Mouse (Mus musculus): ENCODE measurements around the gene Papss1. TPM values are rescaled to one million over a fixed set of nuclear protein-coding genes. Genes with fewer than 3 reads are reported as not detected.

Gene Papss1
- polyA plus RNA-seq, 1 experiment from 2014 or later: 117 TPM

DNA sequence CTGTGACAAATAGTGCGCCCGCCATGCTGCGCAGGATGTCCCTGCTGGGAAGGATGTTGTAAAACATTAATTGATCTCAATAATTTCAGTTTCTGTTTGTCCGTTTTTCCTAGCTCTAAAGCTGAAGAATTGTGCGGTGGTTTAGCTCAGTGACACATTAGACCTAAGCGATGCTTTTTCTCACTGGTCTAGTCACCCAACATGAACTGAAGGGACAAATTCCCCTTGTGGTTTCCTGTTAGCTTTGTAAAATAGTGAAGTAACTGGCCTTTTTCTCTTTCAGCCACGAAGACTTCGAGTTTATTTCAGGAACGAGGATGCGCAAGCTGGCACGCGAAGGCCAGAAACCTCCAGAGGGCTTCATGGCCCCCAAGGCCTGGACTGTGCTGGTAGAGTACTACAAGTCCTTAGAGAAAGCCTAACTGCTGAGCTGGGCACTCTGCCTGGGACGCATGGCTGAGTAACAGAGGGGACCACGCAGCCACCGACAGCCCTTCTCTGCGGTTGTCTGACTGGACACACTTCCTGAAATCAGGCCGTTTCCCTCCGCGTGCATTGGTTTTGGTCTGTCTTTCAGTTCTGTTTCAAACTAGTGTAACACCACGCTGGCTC, 78.2 kb downstream of the Papss1 start:
- H3K27ac ChIP-seq: no peak overlapping the region
- no peaks in the 10 kb centered on the region for H3K36me3 ChIP-seq (replicated peaks)
- H3K27me3 ChIP-seq (replicated peaks): no peaks in the 10 kb centered on the region
- no peaks in the 10 kb centered on the region for H3K9me3 ChIP-seq
- H3K4me3 ChIP-seq: no peak overlapping the region
- H3K4me1 ChIP-seq: peaks cover 4% of the 10 kb centered on the region
- 90% methylated on average over 20 of the region's 20 CpGs for WGBS
- H3K4me2 ChIP-seq: no peak overlapping the region
- ATAC-seq (replicated peaks): no peak
- no peak overlapping the region for H3K9ac ChIP-seq

DNA sequence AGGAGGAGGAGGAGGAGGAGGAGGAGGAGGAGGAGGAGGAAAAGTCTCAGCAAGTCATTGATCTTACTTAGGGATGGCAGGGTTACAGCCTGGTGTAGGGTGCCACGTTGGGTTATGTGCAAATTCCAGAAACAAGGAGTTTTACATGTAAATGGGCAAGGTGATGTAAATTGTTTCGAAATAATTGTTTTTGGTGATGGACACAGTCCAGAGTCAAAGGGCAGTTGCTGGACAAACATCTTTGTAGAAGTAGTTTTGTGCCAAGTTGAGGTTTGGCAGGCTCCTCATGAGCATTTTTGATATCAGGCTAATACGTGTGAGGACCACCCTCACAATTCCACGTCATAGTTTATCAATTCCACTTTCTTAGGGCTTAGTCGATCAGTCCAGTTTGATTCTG, 80.6 kb downstream of the Papss1 start:
- H3K27ac ChIP-seq: no peak overlapping the region
- no peaks in the 10 kb centered on the region for H3K27me3 ChIP-seq (replicated peaks)
- WGBS: 94% methylated on average over 5 of the region's 5 CpGs
- H3K4me3 ChIP-seq: no peak overlapping the region
- no peaks in the 10 kb centered on the region for H3K9me3 ChIP-seq
- ATAC-seq (replicated peaks): no peak
- H3K4me1 ChIP-seq: no peaks in the 10 kb centered on the region
- no peaks in the 10 kb centered on the region for H3K36me3 ChIP-seq (replicated peaks)
- no peak overlapping the region for H3K9ac ChIP-seq
- H3K4me2 ChIP-seq: no peak overlapping the region

DNA sequence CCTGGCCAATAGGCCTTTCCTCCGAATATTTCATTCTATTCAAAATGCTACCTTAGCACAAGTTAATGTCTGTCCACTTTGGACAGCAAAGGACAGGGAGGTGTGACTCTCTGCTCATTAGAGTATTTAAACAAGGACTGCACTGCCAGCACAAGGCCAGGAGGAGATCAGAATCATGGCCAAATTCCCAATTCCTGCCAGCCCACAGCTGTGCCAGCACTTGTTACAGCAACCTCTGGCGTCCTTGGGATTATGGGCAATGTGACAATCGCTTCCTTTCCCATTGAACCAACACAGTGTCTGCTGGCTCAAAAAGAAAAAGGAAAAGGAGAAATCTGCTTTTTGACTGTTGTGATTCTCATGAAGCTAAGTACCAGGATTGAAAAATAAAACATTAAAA, 89.8 kb downstream of the Papss1 start:
- Histone ChIP-seq H3K9me3 (no peaks in the 10 kb centered on the region), H3K4me1 (no peaks in the 10 kb centered on the region), H3K27me3 (replicated peaks) (no peaks in the 10 kb centered on the region), H3K36me3 (replicated peaks) (no peaks in the 10 kb centered on the region), H3K4me2 (no peak overlapping the region), H3K4me3 (no peak overlapping the region), H3K27ac (no peak overlapping the region), H3K9ac (no peak overlapping the region)
- no peak for ATAC-seq (replicated peaks)
- WGBS: 89% methylated on average over 3 of the region's 3 CpGs

DNA sequence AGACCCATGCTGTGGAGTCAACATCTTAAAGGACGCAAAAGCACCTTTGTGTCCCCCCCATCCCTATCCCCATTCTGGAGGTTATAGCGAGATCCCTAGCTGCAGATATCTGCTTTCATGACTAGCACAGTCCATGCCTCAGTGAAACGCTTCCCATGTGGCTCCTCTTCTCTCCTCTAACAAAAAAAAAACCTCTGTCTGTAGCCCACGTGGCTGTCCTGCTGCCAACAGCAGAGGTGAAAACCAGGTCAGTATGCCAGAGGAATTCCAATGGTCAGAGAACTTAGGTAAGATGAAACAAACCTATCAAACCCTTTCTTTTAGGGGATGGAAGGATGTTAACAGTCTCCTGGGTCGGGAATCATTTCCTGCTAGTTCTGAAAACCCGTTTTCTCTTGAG, 91.5 kb downstream of the Papss1 start:
- H3K4me1 ChIP-seq: no peaks in the 10 kb centered on the region
- no peak for ATAC-seq (replicated peaks)
- no peak overlapping the region for H3K27ac ChIP-seq
- no peaks in the 10 kb centered on the region for H3K36me3 ChIP-seq (replicated peaks)
- WGBS: 78% methylated on average over 6 of the region's 6 CpGs
- no peak overlapping the region for H3K4me2 ChIP-seq
- no peaks in the 10 kb centered on the region for H3K27me3 ChIP-seq (replicated peaks)
- no peak overlapping the region for H3K4me3 ChIP-seq
- no peak overlapping the region for H3K9ac ChIP-seq
- no peaks in the 10 kb centered on the region for H3K9me3 ChIP-seq

DNA sequence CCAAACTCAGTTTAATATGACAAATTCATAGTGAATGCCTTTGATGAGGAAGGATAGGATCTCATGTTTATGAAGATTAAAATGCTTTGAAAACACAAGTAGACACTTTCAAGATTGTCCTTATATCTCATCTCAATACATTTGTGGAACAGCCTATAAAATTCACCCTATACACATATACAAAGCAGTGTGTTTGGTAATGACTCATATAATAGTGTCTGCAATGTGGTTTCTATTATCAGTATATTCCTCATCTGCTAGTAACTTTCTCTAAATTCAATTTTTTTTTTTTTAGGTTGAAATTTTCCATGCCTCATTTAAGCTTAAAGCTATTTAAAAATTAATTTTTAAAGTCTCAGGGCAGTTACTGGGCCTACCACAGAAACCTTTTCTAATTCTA, 95.6 kb downstream of the Papss1 start:
- Histone ChIP-seq H3K4me3 (no peak overlapping the region), H3K9ac (no peak overlapping the region), H3K4me2 (no peak overlapping the region), H3K9me3 (no peaks in the 10 kb centered on the region), H3K36me3 (replicated peaks) (no peaks in the 10 kb centered on the region), H3K27me3 (replicated peaks) (no peaks in the 10 kb centered on the region), H3K4me1 (no peaks in the 10 kb centered on the region), H3K27ac (no peak overlapping the region)
- no peak for ATAC-seq (replicated peaks)

DNA sequence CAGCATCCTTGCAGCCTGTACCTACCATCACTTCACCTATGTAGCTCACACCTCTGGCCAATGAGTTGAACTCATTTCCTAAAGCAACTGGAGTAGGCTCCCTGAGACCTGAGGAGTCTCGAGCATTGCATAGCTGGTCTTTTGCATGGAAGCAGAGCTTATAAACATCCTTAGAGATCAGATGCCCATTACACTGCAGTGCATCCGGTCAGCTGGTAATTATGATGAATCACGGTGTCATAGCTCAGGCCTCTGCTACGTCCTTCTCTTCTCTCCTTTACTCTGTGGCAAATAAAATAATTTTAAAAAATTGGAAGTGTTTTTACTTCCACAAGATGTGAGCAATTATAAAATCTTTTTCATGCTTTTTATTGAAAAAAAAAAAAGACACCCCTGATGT, 96.1 kb downstream of the Papss1 start:
- Histone ChIP-seq H3K4me3 (no peak overlapping the region), H3K4me2 (no peak overlapping the region), H3K9ac (no peak overlapping the region), H3K27ac (no peak overlapping the region), H3K36me3 (replicated peaks) (no peaks in the 10 kb centered on the region), H3K4me1 (no peaks in the 10 kb centered on the region), H3K27me3 (replicated peaks) (no peaks in the 10 kb centered on the region), H3K9me3 (no peaks in the 10 kb centered on the region)
- ATAC-seq (replicated peaks): no peak
- 92% methylated on average over 4 of the region's 4 CpGs for WGBS

DNA sequence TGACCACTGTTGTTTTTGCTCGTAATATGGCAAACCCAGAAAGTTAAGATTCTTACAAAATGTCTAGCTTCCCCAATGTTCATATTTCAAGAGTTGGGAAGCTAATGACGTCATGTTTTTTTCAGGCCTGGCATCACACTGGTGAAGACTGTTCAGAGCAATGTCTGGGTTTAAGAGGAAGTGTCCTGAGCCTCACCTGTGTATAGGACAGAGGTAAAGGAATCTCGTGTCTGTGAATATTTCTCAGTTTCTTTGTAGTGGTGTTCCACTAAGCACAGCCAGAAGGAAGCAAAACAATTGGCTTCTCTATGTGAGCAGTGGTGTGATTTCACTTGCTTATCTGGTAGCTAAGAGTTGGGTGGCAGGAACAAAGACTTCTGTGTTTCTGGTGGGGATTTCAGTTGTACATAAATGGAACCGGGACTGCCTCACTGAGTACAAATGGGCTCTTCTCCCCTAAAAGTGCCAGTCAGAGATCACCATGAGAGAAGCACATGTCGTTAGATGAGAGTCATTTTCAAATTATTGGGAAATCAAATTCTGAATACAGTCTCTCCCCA, 98.1 kb downstream of the Papss1 start:
- Histone ChIP-seq H3K27ac (no peak overlapping the region), H3K9ac (no peak overlapping the region), H3K9me3 (no peaks in the 10 kb centered on the region), H3K4me3 (no peak overlapping the region), H3K4me1 (no peaks in the 10 kb centered on the region), H3K27me3 (replicated peaks) (no peaks in the 10 kb centered on the region), H3K36me3 (replicated peaks) (no peaks in the 10 kb centered on the region), H3K4me2 (no peak overlapping the region)
- ATAC-seq (replicated peaks): no peak
- WGBS: 81% methylated on average over 5 of the region's 5 CpGs

DNA sequence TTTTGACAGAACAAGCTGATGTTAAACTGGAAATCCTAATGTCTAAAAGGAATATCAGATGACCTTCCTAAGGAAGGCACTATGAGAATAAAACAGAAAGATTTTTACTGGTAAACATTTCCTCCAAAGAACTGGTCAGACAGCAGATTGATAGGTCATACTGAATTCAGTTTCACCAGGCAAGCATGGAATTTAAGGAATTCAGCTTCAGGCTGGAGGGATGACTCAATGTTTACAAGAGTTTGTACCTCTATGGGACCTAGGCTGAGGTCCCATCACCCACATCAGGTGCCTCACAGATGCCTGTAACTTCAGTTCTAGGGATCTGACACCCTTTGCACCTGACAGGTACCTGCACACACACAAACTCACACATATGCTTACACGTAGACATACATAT, 105.3 kb downstream of the Papss1 start:
- WGBS: 82% methylated on average over 1 of the region's 1 CpGs
- no peak for ATAC-seq (replicated peaks)
- no peaks in the 10 kb centered on the region for H3K36me3 ChIP-seq (replicated peaks)
- no peak overlapping the region for H3K9ac ChIP-seq
- H3K4me2 ChIP-seq: no peak overlapping the region
- H3K27me3 ChIP-seq (replicated peaks): no peaks in the 10 kb centered on the region
- H3K9me3 ChIP-seq: no peaks in the 10 kb centered on the region
- no peak overlapping the region for H3K27ac ChIP-seq
- H3K4me3 ChIP-seq: no peak overlapping the region
- H3K4me1 ChIP-seq: no peaks in the 10 kb centered on the region

DNA sequence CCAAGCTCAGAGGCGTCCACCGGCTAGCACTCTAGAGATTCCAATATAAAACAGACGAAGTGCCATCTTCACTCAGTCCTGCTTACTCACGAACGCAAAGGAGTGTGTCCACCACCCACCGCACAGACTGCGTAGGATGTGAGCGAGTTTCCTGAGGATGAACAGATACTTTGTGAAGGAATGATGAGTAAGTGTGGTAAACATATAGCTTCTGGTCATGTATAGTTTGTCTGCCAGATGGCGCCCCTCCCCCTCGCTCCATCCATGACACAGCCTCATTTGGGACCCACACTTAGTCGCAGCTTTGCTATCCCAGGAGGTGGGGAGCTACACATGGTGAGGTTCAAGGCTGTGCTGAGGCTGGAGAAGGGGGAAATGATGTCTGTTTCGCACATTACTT, 121.5 kb downstream of the Papss1 start:
- H3K4me2 ChIP-seq: no peak overlapping the region
- no peak overlapping the region for H3K27ac ChIP-seq
- no peak for ATAC-seq (replicated peaks)
- 87% methylated on average over 12 of the region's 12 CpGs for WGBS
- H3K27me3 ChIP-seq (replicated peaks): no peaks in the 10 kb centered on the region
- H3K4me3 ChIP-seq: no peak overlapping the region
- H3K36me3 ChIP-seq (replicated peaks): no peaks in the 10 kb centered on the region
- H3K9me3 ChIP-seq: no peaks in the 10 kb centered on the region
- H3K9ac ChIP-seq: no peak overlapping the region
- H3K4me1 ChIP-seq: no peaks in the 10 kb centered on the region

DNA sequence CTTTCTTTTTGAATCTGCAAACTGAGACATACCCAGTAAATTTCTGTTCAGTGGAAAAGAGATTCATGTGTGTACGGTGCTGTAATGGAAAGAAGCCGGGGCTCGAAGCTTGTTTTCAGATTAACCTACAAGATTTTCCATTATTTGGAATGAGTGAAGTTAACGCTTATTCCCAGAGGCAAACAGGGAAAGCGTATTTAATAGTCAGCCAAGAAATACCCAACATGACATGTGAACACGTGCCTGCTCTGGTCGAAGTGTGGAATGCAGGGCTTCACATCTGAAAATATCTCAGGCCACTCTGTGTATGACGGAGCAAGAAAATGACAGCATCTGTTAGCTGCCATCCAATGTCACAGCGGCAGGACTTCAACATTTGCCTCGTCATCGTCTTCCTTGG, 125.4 kb downstream of the Papss1 start:
- Histone ChIP-seq H3K4me2 (no peak overlapping the region), H3K27me3 (replicated peaks) (no peaks in the 10 kb centered on the region), H3K27ac (no peak overlapping the region), H3K36me3 (replicated peaks) (no peaks in the 10 kb centered on the region), H3K4me1 (no peaks in the 10 kb centered on the region), H3K9me3 (no peaks in the 10 kb centered on the region), H3K9ac (no peak overlapping the region), H3K4me3 (no peak overlapping the region)
- WGBS: 77% methylated on average over 11 of the region's 11 CpGs
- ATAC-seq (replicated peaks): no peak

DNA sequence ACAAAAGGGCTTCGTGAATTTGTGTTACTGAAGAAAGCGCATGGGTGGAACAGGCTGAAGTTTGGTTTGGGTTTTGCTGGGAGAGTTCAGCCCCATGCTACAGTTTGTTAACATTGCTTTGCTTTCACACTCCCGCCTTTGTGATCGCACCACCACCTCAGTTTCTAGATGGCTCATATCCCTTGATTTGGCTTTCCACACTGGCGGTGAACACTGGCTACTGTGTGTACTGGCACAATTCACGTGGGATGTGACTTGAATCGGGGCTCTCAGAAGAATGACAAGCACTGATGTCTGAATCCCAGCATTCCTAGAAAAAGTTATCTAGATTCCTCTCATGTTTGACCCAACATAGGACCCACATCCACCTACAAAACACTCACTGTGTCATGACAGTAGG, 126.0 kb downstream of the Papss1 start:
- ATAC-seq (replicated peaks): 0 out of 2 replicates have a peak, but pooled peaks have one; percentile 37
- H3K36me3 ChIP-seq (replicated peaks): no peaks in the 10 kb centered on the region
- no peak overlapping the region for H3K4me2 ChIP-seq
- H3K27me3 ChIP-seq (replicated peaks): no peaks in the 10 kb centered on the region
- H3K9me3 ChIP-seq: no peaks in the 10 kb centered on the region
- no peak overlapping the region for H3K9ac ChIP-seq
- no peak overlapping the region for H3K27ac ChIP-seq
- no peaks in the 10 kb centered on the region for H3K4me1 ChIP-seq
- no peak overlapping the region for H3K4me3 ChIP-seq
- WGBS: 86% methylated on average over 7 of the region's 7 CpGs

DNA sequence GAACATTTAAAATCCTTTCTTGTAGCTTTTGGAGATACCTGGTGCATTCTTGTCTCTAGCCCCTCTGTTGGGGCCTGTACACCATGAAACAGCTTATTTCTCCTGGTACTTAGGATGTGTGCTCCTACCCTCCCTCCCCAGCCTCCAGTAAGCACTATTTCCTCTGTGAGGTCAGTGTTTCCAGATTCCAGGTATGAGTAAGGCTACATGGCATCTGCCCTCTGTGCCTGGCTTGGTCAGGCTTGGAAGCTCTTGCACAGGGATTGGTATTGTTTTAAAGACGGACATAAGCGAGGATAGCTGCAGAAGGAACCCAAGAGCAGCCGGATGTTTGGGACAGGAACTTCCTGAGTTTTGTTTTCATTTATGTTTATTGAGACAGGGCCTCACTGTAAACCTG, 126.6 kb downstream of the Papss1 start:
- Histone ChIP-seq H3K36me3 (replicated peaks) (no peaks in the 10 kb centered on the region), H3K9me3 (no peaks in the 10 kb centered on the region), H3K4me1 (no peaks in the 10 kb centered on the region), H3K9ac (no peak overlapping the region), H3K4me2 (no peak overlapping the region), H3K27me3 (replicated peaks) (no peaks in the 10 kb centered on the region), H3K27ac (no peak overlapping the region), H3K4me3 (no peak overlapping the region)
- no peak for ATAC-seq (replicated peaks)
- 87% methylated on average over 3 of the region's 3 CpGs for WGBS
